Mouse (Mus musculus): ENCODE results near the gene Dcaf17.

Gene Dcaf17

DNA sequence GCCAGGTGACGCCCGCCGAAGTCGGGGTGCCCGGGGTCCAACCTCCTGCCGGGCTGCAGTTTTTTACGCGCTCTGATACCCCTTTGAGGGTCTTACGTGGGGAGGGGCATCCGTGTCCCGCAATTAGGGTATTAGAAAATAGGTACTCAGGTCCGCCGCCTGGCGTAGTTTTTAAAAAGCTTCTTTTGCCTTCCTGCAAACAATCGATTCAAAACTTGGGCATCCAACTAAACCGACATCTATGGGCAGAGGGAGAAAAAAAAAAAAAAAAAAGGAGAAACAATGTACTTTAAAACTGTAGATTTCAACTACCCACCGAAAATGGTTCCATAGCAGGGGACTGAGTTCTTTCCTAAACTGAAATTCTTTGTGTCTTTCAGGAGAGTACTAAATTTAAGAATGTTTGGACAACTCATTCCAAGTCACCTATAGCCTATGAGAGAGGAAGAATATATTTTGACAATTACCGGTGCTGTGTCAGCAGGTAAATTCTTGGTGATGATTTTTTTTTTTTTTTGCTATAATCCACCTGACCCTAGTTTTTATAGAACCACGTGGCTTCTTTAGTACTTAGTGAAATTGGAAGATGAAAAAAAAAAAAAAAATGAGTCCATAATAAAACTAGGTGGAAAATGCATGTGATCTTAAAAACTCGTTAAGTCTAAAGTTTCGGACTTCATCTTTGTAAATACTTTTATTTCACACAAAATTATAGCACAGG lies 1.1 kb downstream of the Dcaf17 start:
- DNase-seq, result no peak

DNA sequence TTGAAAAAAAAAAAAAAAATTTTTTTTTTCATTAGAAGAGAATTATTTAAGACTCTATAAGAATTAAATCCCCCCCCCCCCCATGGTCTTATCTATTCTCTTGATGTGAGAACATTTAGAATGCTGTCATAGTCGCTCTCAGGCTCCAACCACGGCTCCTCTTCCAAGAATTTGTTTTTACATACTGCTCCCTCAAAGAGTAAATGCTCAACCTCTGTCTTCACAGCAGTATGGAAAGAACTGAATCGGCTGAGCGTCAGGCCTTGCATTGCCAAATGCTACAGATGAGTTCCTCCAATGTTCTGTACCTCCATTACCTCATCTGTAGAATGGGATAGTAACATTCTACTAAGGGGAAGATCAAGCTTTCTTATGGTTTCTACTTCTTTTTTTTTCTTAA lies 16.5 kb downstream of the Dcaf17 start:
- DNase-seq, result no peak

DNA sequence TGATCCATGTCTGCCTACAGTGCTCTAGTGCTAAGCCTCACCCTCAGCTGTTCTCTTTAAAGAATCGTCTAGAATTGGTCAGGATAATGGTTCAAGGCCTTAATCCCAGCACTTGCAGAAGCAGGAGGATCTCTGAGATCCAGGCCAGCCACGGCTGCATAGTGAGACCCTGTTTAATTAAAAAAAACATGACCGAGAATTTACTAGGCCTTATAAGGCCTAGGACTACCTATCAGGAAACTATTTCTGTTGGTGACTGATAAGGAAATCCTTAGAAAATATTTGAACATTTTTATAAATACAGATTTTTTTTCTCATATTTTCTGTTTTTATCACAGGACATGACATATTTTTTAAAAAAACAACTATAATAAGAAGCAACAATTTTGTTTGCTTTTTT lies 18.2 kb downstream of the Dcaf17 start:
- no peak for DNase-seq

DNA sequence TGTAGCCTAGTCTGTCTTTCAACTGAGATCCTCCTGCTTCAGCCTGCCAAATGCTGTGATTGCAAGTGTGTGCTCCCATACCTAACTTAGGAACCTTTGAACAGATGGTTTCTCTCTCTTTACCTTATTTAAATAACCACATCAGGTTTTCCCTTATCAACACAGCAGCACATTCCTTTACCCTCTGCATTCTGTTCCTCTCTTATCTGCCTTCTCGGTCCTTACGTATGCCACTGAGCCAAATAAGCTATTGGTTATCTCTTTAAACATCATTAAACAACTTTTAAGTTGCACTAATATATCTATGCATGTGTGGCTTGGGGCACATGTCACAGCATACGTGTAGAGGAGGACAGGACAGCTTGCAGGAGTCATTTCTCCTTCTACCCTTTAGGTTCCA lies 18.7 kb downstream of the Dcaf17 start:
- no peak for DNase-seq

DNA sequence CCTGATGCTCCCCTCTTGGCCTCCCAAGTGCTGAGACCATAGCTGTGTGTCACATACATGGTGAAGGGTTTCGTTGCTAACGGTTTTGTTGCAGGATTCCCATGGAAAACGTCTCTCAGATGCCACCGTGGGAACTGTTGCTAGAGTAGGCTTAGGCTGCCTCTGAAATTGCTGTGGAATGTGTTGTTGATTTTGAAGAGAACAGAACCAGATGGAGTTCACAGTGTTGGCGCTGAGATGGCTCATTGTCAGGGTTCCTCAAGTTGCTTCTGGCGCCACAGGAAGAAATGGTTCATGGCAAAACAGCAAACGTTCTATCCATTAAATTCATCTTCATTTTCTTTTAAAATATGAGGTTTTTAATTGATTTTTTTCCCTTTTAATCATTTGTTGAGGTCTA lies 27.3 kb downstream of the Dcaf17 start:
- DNase-seq, result peak; percentile 75

DNA sequence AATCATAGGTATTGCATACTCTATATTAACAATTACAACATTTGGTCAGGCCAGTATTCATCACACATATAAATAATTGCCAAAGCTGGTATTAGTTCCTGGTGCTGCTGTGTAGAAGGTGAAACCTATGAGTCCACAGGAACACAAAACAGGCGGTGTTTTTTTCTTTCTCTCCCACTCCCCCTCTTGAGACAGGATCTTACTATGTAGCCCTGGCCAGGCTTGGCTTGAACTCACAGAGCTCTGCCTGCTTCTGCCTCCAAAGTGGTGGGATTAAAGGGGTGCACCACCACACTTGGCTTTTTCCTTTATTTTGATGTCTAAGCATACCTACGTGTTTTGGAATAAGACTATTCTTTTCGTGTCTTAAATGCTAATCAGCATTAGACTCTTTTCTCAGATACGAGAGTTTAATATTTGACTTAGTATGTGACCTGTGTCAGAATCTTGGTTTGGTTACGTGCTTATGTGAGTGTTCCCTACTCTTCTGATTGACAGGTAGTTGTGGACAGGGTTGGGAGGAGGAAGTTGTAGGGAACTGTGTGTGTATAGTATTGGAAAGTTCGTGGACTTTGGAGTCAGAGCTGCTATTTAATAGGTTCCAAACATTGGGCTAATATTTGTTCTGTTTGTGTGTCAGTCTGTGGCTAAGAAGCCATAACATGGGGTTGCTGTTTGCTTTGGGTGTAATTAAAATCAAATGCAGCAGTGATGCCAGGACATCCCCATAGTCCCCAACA lies 28.5 kb downstream of the Dcaf17 start:
- DNase-seq, result no peak

DNA sequence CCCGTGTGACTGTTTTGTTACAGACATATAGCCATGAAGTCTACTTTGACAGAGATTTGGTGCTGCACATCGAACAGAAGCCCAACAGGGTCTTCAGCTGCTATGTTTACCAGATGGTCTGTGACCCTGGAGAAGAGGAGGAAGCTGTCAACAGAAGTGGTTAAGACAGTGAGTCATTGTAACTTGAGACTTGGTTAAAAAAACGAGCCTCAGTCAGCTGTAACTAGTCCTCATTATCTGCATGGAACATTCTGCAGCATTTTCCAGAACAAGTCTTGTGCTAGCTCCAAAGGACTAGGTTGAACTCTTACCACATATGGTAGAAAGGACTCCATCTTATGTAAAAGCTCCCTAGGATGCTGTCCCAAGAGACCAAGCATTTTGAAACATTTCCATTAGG lies 34.6 kb downstream of the Dcaf17 start:
- no peak for DNase-seq

DNA sequence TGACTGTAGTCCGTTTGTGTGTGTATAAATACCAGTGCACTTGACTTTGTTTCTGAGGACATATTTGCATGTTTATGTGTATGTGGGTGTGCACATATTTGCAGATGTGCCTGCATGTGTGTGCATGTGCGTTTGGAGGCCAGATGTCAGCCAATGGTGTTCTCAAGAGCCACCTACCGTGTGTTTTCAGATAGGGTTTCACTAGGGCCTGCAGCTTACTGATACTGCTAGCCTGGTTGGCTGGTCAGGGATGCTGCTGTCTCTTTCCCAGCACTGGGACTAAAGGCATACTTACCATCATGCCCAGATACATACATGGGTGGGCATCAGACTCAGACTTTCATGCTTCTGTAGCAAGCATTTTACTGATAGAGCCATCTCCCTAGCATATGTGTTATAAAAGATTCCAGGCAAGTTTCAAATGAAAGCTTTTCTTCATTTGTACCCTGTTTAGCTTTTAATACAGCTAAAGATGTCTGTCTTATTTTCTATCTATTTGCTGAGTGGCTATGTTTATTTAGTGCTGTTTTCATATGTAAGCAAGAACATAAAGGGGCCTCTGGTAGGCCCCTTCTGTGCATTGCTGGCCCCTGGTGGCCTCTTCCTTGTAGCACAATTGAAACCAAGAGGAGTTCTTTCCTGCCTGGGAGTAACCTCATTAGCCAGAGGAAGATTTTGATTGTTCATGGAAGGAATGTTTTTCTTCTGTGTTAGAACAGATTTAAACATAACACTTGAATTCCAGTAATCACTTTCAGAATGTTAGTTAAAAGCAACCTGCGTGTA lies 35.7 kb downstream of the Dcaf17 start:
- DNase-seq, result no peak

DNA sequence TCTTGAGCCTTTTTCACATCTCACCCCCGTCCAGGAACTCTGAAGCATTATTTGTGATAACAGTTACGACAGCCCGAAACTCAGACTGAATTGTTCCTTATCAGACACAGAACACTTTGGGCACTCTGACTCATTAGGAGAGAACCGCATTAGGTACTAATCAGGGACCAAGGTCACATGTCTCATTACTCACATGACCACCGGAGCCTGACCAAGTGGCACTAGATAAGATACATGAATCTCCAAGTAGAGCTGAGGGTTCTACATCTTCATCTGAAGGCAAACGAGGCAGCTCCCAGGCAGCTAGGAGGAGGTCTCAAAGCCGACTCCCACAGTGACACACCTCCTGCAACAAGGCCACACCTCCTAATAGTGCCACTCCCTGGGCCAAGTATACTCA lies 41.0 kb downstream of the Dcaf17 start:
- no peak for DNase-seq

DNA sequence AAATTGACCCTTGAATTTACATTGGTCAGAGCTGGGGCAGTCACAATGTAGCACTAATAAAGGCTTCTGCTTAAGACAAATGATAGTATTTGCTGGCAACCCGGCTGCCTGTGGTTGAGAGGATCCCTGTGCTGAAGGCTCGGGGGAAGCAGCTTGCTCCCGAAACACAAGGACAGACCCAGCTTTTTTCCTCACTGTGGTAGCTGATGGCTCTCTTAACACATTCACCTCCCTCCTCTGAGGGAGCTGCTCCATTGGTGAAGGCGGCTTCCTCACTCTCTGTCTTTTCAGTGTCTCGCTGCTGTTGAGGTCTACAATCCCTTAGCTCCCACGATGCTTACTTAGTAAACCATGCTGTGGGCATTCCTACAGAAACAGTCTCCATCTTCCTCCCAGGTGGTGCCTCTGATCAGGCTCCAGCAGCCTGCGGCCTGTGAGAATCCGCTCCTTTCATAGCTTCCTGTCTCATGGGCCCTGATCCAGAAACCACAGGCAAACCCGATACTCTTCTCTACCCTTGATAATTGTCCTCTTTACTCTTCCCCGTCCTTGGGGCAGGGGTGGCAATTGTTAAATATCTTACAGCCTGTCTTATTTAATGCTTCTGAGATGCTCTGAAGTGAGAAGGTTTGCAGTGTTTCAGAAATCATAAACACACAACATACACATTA lies 47.6 kb downstream of the Dcaf17 start:
- DNase-seq, result no peak

DNA sequence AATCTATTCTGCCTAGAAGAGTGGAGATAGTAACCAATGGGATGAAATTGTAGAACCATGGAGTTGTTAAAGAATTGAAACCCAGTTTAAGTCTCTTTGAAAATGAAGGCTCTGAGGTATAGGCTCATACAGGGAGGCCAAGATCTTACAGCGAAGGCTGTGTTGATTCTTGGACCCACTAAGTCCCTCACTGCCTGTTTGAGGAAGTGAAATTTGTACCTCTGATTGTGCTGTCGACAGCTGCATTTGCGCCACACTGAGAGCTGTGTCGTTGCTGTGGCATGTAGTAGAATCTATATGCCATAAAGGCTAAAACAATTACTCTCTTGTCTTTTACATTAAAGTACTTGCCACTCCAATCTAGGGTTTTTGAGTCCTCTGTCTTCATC lies 48.2 kb downstream of the Dcaf17 start:
- DNase-seq, result no peak

DNA sequence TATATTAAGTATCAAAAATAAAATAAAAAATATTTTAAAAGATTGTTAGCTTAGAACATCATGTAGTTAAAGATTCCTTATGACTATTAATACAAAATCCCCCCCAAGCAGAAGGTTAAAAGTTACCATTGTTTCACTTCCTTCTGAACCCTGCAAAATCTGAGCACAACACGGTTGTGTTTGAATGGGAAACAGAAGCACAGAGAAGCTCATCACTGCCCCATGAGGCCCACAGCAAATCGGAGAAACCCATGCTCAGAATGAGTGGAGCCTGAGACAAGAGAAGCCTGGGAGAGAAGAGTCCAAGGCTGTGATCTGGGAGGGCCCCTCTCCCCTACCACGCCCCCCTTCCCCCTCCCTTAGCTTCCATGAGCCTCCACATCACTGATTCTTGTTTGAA lies 49.6 kb downstream of the Dcaf17 start:
- DNase-seq, result no peak

DNA sequence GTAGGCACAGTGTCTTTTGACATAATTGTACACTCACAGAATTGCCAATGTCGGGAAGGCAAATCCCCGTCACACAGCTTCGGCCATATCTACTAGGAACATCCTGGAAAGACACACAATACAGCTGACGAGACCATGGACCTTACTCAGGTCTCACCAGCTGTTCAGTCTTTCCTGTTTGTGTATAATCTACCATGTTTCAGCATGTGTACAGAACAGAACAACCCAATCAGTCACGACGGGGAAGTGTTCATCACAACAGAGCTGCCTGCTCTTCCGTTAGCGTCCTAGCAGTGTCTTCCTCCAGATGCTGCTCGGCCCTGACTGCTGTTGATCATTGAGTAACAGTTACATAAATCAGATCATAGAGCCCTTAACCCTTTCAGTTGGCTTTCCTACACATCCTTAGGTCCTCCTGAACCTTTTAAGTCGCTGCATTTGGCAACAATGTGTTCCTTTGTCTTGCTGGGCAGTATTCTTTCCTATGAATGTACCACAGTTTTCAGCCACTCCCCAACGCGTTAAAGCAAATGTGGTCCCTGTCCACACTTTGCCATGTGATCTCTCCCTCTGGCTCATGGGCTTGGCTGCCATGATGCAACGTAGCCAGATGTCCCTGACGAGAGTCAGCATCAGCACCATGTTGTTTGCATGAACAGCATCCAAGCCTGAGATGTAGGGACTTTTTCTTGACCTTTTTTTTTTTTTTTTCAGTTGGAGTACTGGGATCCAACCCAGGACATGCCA lies 50.5 kb downstream of the Dcaf17 start:
- DNase-seq, result no peak

DNA sequence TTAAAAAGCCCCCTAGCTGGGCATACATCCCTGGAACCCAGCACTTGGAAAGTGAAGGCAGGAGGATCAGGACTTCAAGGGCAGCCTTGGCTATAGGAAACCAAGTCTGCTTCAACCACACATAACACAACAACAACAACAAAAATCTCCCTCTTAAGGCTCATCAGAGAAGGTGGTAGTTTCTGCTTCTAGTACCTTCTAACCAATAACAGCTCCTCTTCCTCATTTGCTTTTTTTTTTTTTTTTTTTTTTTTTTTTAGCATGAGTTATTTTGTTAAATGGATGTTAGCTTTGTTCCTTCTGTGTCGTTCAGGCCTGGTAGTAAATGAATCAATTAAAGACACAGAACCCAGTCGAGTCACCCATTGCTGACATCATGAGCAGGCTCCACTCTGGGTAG lies 52.1 kb downstream of the Dcaf17 start:
- no peak for DNase-seq

DNA sequence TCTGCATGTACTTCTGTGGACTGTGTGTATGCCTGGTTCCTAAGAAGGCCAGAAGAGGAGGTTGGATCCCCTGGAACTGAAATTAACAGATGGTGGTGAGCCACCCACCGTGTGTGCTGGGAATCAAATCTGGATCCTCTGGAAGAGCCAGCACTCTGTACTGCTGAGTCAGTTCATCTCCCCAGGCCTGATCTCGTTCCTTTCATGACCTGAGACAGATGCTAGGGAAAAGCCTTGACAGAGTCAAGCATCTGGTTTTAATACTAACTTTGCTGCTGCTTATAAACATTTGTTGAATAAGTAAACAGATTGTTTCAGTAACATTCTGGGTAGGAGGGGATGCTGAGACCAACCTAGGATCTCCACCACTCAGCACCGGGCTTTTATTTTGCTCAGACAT lies 53.4 kb downstream of the Dcaf17 start:
- DNase-seq, result no peak

DNA sequence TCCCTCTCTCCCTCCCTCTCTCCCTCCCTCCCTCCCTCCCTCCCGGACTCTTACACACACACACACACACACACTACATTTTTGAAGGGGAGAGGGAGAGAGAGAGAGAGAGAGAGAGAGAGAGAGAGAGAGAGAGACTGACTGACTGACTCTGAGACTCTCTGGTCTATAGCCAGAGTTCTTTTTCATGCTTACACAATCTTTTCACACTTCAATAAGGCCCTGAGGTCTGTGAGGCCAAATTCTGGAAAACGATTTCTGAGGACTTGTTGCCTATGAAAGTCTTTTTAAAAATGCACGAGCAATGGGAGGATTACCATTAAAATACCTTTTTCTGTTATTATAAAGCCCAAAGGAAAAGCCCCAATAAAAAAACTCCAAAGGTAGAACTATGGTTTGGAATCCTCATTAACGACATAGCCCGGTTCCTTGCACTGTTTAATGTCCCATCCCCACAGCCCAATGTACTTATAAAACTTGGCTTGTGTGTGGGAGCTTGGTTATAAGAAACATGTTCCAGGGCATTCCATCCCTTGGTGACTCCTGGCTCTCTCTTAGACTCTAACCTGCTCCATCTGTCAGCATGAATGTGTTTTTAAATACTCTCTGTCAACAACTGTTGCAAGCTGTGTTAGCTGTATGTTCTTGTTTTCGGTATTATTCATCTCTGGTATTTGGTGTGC lies 58.5 kb downstream of the Dcaf17 start:
- no peak for DNase-seq

DNA sequence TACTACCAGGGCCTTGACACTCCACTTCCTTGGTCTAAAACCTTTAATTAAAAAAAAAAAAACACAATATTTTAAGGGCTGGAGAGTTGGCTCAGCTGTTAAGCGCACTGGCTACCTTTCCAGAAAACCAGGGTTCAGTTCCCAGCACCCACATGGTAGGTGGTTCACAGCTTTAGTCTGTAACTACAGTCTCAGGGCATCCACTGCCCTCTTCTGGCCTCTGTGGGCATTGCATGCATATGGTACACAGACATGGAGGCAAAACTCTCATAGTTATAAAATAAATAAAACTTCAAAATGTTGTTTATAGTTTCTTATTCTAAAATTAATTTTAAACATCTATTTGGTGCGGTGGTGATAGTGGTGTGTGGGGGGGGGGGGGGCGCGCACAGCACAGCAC lies 61.0 kb downstream of the Dcaf17 start:
- DNase-seq, result no peak

DNA sequence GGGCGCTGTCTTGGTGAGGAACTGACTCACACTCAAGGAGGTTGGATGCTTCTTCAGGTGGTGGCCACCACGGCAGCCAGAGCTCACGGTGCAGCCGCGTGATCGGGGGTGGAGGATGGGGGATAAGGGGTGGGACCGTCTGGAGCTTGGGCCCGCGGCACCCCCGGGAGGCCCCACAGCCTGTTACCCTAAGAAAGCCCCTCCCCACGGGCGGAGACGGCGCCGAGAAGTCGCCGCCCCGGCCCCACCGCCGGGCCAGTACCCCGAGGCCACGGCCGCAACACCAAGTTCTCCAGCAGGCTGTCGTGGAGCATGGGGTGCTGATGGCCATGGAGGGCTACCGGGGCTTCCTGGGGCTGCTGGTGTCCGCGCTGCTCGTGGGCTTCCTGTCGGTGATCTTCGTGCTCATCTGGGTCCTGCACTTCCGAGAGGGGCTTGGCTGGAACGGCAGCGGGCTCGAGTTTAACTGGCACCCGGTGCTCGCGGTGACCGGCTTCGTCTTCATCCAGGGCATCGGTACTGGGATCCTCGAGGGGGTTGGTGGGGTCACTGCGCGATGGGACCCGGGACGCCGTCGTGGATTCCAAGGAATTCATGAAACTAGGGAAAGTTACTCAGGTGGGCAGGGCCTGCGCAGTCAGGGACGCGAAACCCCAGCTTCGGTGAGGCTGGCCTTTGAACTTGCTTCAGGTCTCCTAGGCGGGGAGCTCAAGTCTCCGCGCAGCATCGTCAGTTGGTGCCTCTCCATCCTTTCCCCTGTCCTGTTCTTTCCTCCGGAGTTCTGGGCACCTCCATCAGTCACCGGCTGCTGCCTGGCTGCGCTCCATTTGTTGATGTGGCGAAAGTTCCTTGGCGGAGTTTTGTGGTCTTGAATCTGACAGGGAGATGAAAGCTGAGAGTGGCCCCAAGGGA lies 62.9 kb downstream of the Dcaf17 start, which contains the start of gene Cybrd1:
Gene Cybrd1, plus strand, starts transcription at position 127 of the 912 bp plus-strand sequence.
- DNase-seq, result no peak

DNA sequence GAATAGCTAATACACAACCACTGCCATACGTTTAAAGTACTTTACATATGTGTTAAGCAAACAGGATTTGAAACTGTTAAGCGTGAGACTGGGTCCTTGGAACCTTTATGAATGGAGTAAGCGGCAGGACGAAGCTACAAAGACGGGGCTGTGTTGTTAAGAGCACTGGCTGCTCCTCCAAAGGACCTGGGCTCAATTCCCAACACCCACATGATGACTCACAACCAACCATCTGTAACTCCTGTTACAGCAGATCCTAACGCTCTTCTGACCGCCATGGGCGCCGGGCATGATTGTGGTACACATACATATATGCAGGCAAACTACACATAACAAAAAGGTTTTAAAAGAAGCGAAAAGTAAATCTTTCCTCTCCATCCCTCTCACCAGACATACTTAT lies 65.7 kb downstream of the Dcaf17 start:
- DNase-seq, result peak; percentile 69

DNA sequence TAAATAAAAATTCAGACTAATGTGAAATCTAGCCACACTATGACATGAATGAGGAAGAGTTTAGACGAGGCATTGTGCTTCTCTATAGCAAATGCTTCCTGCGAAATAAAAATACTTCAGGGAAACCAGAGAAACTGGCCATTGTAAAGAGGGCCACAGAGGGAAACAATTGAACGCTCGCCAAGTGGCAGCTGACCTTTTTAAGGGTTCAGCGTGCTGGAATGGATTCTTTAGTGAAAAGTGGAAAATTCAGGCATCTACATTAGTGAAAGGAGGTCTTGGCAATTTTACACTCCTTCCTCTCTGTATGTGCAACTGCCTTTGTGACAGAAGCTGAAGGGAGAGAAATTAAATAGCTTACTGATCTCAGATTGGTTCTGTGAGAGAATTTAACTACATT lies 66.3 kb downstream of the Dcaf17 start:
- DNase-seq, result no peak

All from layer of hippocampus, adult 9-11 months (tissue).